Mouse (Mus musculus) CH12.LX (cell line): ENCODE results near the gene Kif18b. TPM values are rescaled to one million over a fixed set of nuclear protein-coding genes. Genes with fewer than 3 reads are reported as not detected.

Experiments used
- DNase-seq: peaks from one replicate; pipeline ENCODE4 v3.0.0-alpha.2; 2013; ENCODE audit errors: extremely low read depth
- H3K27ac ChIP-seq: 2 replicates; pipeline ENCODE4 v1.5.1; 2012; ENCODE audit warnings: low read depth, mild to moderate bottlenecking, control low read depth, moderate library complexity; ENCODE audit not compliant: insufficient read depth
- H3K27me3 ChIP-seq: replicated peaks from 2 replicates; pipeline ENCODE3; 2012; ENCODE audit warnings: inconsistent platforms
- H3K36me3 ChIP-seq, 2 experiments: replicated peaks in 1 of 2; 2 replicates each; pipeline versions ENCODE3 to v1.6.1; 2012; ENCODE audit warnings: inconsistent platforms in 1 of 2, low read length in 1 of 2, mild to moderate bottlenecking in 1 of 2, mixed read lengths in 1 of 2, moderate library complexity in 1 of 2; ENCODE audit not compliant: control insufficient read depth in 1 of 2, insufficient read depth in 1 of 2
- H3K4me1 ChIP-seq, 2 experiments: 2 replicates each; pipeline ENCODE4 v1.6.1; 2012; ENCODE audit warnings: inconsistent platforms in 1 of 2, moderate library complexity in 1 of 2; ENCODE audit not compliant: insufficient read depth in 2 of 2, control insufficient read depth in 1 of 2
- H3K4me2 ChIP-seq: 2 replicates; pipeline ENCODE4 v1.6.1; 2012; ENCODE audit warnings: low read depth, mild to moderate bottlenecking, control low read depth; ENCODE audit not compliant: poor library complexity, insufficient read depth, severe bottlenecking
- H3K4me3 ChIP-seq, 3 experiments: fragments of 150-350 bp in 1 of 3; sonication (generic) in 1 of 3; replicated peaks in 1 of 3; 2 replicates each; pipeline versions ENCODE3 to v1.5.1; 2011 to 2012; ENCODE audit warnings: low read depth in 2 of 3, low read length in 2 of 3, mild to moderate bottlenecking in 2 of 3, moderate library complexity in 2 of 3, control low read depth in 1 of 3, improper control_type of control experiment in 1 of 3, inconsistent platforms in 1 of 3, mixed read lengths in 1 of 3; ENCODE audit not compliant: poor library complexity in 1 of 3
- H3K79me2 ChIP-seq: replicated peaks from 2 replicates; pipeline ENCODE4 v1.6.1; 2012; ENCODE audit warnings: mild to moderate bottlenecking, moderate library complexity; ENCODE audit not compliant: control insufficient read depth, poor library complexity, insufficient read depth, severe bottlenecking; ENCODE audit errors: extremely low read depth
- H3K9ac ChIP-seq: 2 replicates; pipeline ENCODE4 v1.6.1; 2012; ENCODE audit warnings: low read depth, mild to moderate bottlenecking, control low read depth, moderate library complexity; ENCODE audit not compliant: insufficient read depth
- H3K9me3 ChIP-seq: replicated peaks from 2 replicates; pipeline ENCODE3; 2012; ENCODE audit warnings: low read length, inconsistent platforms, mixed read lengths
- BHLHE40 ChIP-seq: IDR thresholded peaks from 2 replicates; pipeline ENCODE4 v1.6.1; 2011; ENCODE audit warnings: mild to moderate bottlenecking, low read depth, low read length, improper control_type of control experiment
- CHD2 ChIP-seq: IDR thresholded peaks from 2 replicates; pipeline ENCODE4 v1.6.1; 2011; ENCODE audit warnings: low read length, improper control_type of control experiment
- CTCF ChIP-seq, 2 experiments: IDR thresholded peaks in 1 of 2; conservative IDR thresholded peaks in 1 of 2; 2 replicates each; pipeline ENCODE4 v1.5.1; 2011 to 2012; ENCODE audit warnings: low read depth in 2 of 2, low read length in 2 of 2, improper control_type of control experiment in 1 of 2, inconsistent platforms in 1 of 2, mild to moderate bottlenecking in 1 of 2, moderate library complexity in 1 of 2
- ELF1 ChIP-seq: IDR thresholded peaks from 2 replicates; pipeline ENCODE4 v1.6.1; 2014; ENCODE audit warnings: low read depth, mild to moderate bottlenecking, inconsistent platforms, low read length, improper control_type of control experiment
- GABPA ChIP-seq: IDR thresholded peaks from 2 replicates; pipeline ENCODE4 v1.6.1; 2012; ENCODE audit warnings: low read depth, low read length, improper control_type of control experiment, inconsistent platforms; ENCODE audit not compliant: insufficient replicate concordance
- HCFC1 ChIP-seq: IDR thresholded peaks from 2 replicates; pipeline ENCODE4 v1.6.1; 2012; ENCODE audit warnings: low read depth, mild to moderate bottlenecking, inconsistent platforms, low read length, improper control_type of control experiment
- IRF4 ChIP-seq: IDR thresholded peaks from 2 replicates; pipeline ENCODE4 v1.6.1; 2014; ENCODE audit warnings: low read depth, mild to moderate bottlenecking, inconsistent platforms, low read length, improper control_type of control experiment
- JUN ChIP-seq: IDR thresholded peaks from 2 replicates; pipeline ENCODE4 v1.6.1; 2011; ENCODE audit warnings: low read depth, mild to moderate bottlenecking, low read length, improper control_type of control experiment, moderate library complexity; ENCODE audit not compliant: insufficient read depth
- JUND ChIP-seq: conservative IDR thresholded peaks from 2 replicates; pipeline ENCODE4 v1.6.1; 2011; ENCODE audit warnings: low read depth, low read length, improper control_type of control experiment
- MAFK ChIP-seq: IDR thresholded peaks from 2 replicates; pipeline ENCODE4 v1.6.1; 2011; ENCODE audit warnings: low read length, improper control_type of control experiment; ENCODE audit not compliant: insufficient replicate concordance
- MAX ChIP-seq: IDR thresholded peaks from 2 replicates; pipeline ENCODE4 v1.6.1; 2011; ENCODE audit warnings: low read length, improper control_type of control experiment
- MAZ ChIP-seq: IDR thresholded peaks from 2 replicates; pipeline ENCODE4 v1.6.1; 2012; ENCODE audit warnings: low read depth, mild to moderate bottlenecking, inconsistent platforms, low read length, improper control_type of control experiment, moderate library complexity
- MXI1 ChIP-seq: IDR thresholded peaks from 2 replicates; pipeline ENCODE4 v1.6.1; 2011; ENCODE audit warnings: mild to moderate bottlenecking, low read depth, low read length, improper control_type of control experiment
- NELFE ChIP-seq: IDR thresholded peaks from 2 replicates; pipeline ENCODE4 v1.6.1; 2011; ENCODE audit warnings: low read depth, low read length, improper control_type of control experiment
- NRF1 ChIP-seq: IDR thresholded peaks from 2 replicates; pipeline ENCODE4 v1.6.1; 2014; ENCODE audit warnings: low read depth, mild to moderate bottlenecking, inconsistent platforms, low read length, improper control_type of control experiment, moderate library complexity
- POLR2A ChIP-seq: IDR thresholded peaks from 2 replicates; pipeline ENCODE4 v1.6.1; 2011; ENCODE audit warnings: low read depth, mild to moderate bottlenecking, improper control_type of control experiment, low read length
- TCF12 ChIP-seq: IDR thresholded peaks from 2 replicates; pipeline ENCODE4 v1.6.1; 2014; ENCODE audit warnings: low read depth, mild to moderate bottlenecking, inconsistent platforms, low read length, improper control_type of control experiment
- UBTF ChIP-seq: IDR thresholded peaks from 2 replicates; pipeline ENCODE4 v1.6.1; 2012; ENCODE audit warnings: low read depth, mild to moderate bottlenecking, inconsistent platforms, low read length, improper control_type of control experiment, moderate library complexity
- USF2 ChIP-seq: conservative IDR thresholded peaks from 2 replicates; pipeline ENCODE4 v1.6.1; 2011; ENCODE audit warnings: low read depth, low read length, improper control_type of control experiment
- ZC3H11A ChIP-seq: IDR thresholded peaks from 2 replicates; pipeline ENCODE4 v1.6.1; 2012; ENCODE audit warnings: low read depth, mild to moderate bottlenecking, inconsistent platforms, low read length, improper control_type of control experiment
- ZKSCAN1 ChIP-seq: IDR thresholded peaks from 2 replicates; pipeline ENCODE4 v1.6.1; 2012; ENCODE audit warnings: low read depth, inconsistent platforms, low read length, improper control_type of control experiment, borderline replicate concordance
- ZMIZ1 ChIP-seq: IDR thresholded peaks from 2 replicates; pipeline ENCODE4 v1.6.1; 2012; ENCODE audit warnings: low read depth, mild to moderate bottlenecking, inconsistent platforms, low read length, improper control_type of control experiment
- dilution Hi-C: fragments of 300-500 bp; cut with MboI; formaldehyde crosslinking; loops from 2 replicates; pipeline ENCODE4 v1.14.3; 2020; ENCODE audit warnings: low sequenced_read_pairs; ENCODE audit not compliant: extremely low pct_unique_long_range_greater_than_20kb, extremely low pct_ligation_motif_present
- in situ Hi-C: fragments of 300-500 bp; cut with MboI; formaldehyde crosslinking; loops from 3 replicates; pipeline ENCODE4 v1.14.3; 2019; ENCODE audit warnings: low sequenced_read_pairs, low pct_ligation_motif_present, low pct_unique_long_range_greater_than_20kb, mixed read lengths
- polyA plus RNA-seq: library from polyadenylated mRNA; unstranded; fragments of >175 nt; gene quantifications from 2 replicates; pipeline ENCODE4 v1.2.1, GENCODE M21; 2012; ENCODE audit warnings: low read depth; ENCODE audit not compliant: insufficient read length
- total RNA-seq, 2 experiments: library from RNA; depleted of rRNA; stranded (reverse); fragments of 300-350 nt in 1 of 2; fragments of >200 nt in 1 of 2; gene quantifications; 2 replicates each; pipeline ENCODE4 v1.2.3; 2012 to 2014

Kif18b gene
- total and polyA plus RNA-seq, 3 experiments = 32.6 to 54.4 (median 54.0) TPM

DNA sequence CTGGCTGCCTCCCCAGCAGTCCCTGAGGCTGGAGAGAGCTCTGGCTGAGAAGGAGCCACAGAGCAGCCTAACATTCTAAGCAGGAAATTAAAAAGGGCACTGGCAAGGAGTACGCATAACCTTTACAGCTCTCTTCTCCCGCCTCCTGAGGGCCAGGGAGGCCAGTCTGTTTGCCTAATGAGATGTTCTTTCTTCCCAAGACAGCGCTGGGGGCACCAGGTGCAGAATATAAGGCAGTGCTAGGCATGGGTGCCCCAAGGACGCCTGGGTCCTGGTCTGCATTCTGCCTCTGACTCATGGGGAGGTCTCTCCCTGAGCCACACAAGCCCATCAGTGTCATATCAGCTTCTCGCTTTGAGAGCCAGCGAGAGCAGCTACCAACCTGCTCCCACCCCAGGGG is 3.4 kb downstream of the Kif18b start:
- peak overlapping the region; percentile 43 for H3K9ac ChIP-seq
- H3K27me3 ChIP-seq = no peaks in the 10 kb centered on the region
- DNase-seq = peak; percentile 55
- H3K27ac ChIP-seq = peak overlapping the region; percentile 69
- peak overlapping the region; percentile 93 for H3K4me2 ChIP-seq
- peaks cover 76% of the 10 kb centered on the region for H3K79me2 ChIP-seq
- peak; percentile 53 for TF ChIP-seq UBTF
- TF ChIP-seq USF2 = no peak
- no peak for TF ChIP-seq CTCF (conservative IDR thresholded peaks at IDR 0.05 in 1 of 2, IDR thresholded peaks at IDR 0.05 in 1 of 2; ENCODE audit: low read depth in 2 of 2, low read length in 2 of 2)
- TF ChIP-seq, all 38 proteins: peak for 1
- dilution Hi-C loops = no loop called here
- Histone ChIP-seq H3K4me1 (peaks cover 11 to 51% of the 10 kb centered on the region in 2 experiments), H3K36me3 (peaks cover 0 to 38% of the 10 kb centered on the region in 2 experiments), H3K9me3 (no peaks in the 10 kb centered on the region), H3K4me3 (peak overlapping the region in 2 of 3 experiments; percentile 16 to 20)
- in situ Hi-C loops = no loop called here

DNA sequence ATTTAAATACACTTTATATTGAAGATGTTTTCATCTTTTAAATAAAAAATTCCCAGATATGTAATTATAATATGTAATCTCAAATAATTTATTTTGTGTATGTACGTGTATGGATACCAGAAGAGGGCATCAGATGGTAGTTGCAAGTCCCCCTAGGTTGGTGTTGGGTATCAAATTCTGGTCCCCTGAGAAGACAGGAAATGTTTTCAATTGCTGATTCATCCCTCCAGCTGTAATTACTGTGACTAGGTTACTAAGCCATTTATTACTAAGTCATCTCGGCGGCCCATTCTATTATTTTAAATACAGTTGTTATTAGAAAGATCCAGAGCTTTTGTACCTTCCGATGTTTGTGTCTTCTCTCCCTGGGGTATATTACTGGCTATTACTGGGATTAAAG is 6.8 kb downstream of the Kif18b start:
- in situ Hi-C loops = no loop called here
- no peak overlapping the region for H3K4me2 ChIP-seq
- no peak for DNase-seq

DNA sequence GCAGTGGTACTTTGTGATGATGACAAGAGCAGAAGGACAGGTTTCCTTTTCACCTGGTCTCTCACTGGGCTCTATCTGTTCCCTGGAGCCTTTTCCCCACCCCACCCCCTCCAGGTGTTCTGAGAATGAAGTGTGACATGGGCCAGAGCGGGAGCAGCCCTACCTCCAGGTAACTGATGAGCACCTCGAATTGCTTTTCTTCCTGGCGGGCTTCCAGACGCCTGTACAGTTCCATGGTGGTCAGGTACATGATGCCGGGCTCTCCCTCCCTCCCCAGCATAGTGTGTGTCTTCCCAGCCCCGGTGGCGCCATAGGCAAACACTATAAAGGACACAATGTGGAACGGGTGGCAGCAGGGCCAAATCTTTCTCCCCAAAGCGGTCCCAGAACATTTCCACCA is 9.5 kb downstream of the Kif18b start:
- Histone ChIP-seq H3K4me1 (peaks cover 2 to 23% of the 10 kb centered on the region in 2 experiments; a peak in 3 of 4 replicates), H3K79me2 (peaks cover 47% of the 10 kb centered on the region), H3K4me2 (no peak overlapping the region), H3K27me3 (no peaks in the 10 kb centered on the region), H3K27ac (no peak overlapping the region), H3K9ac (no peak overlapping the region), H3K9me3 (no peaks in the 10 kb centered on the region), H3K36me3 (peaks cover 56 to 77% of the 10 kb centered on the region in 2 experiments), H3K4me3 (no peak overlapping the region)
- in situ Hi-C loops (no loop called here), dilution Hi-C loops (no loop called here)
- TF ChIP-seq JUN (no peak), NRF1 (no peak), ELF1 (no peak), JUND (no peak), MXI1 (no peak), NELFE (no peak), UBTF (no peak)
- no peak for DNase-seq

More for the DNA sequence above, 6.8 kb downstream of the Kif18b start:
- dilution Hi-C loops = no loop called here
- Histone ChIP-seq H3K27ac (no peak overlapping the region), H3K79me2 (peaks cover 74% of the 10 kb centered on the region), H3K9ac (no peak overlapping the region), H3K4me3 (no peak overlapping the region), H3K36me3 (peaks cover 34 to 71% of the 10 kb centered on the region in 2 experiments), H3K9me3 (no peaks in the 10 kb centered on the region), H3K4me1 (peaks cover 13 to 50% of the 10 kb centered on the region in 2 experiments), H3K27me3 (no peaks in the 10 kb centered on the region)
- TF ChIP-seq CHD2 (no peak), ELF1 (no peak), BHLHE40 (no peak), MAX (no peak), ZC3H11A (no peak), MAFK (no peak), ZKSCAN1 (no peak), USF2 (no peak), MAZ (no peak), CTCF (conservative IDR thresholded peaks at IDR 0.05 in 1 of 2, IDR thresholded peaks at IDR 0.05 in 1 of 2; ENCODE audit: low read depth in 2 of 2, low read length in 2 of 2) (no peak), UBTF (no peak), HCFC1 (no peak), IRF4 (no peak), POLR2A (no peak), ZMIZ1 (no peak), TCF12 (no peak), GABPA (no peak)
